ENCODE assay signal across 8 mouse cellular contexts in genomic region chr8:84184085-84185043, GRCm38 (mm10). TPM values are rescaled to one million over a fixed set of nuclear protein-coding genes. Genes with fewer than 3 reads are reported as not detected.
DNase-seq lines count a peak whose midpoint lies in the region; ATAC-seq and TF ChIP-seq lines count a peak whose summit lies in the region.

No protein-coding gene starts in this region.

- no peak for DNase-seq in heart, adult 8-10 months (ENCODE audit: low spot score)
- DNase-seq in MN1 (ENCODE audit: low spot score) = peak; percentile 44
- no peak for DNase-seq in forebrain, postnatal 0 days
- no peak for DNase-seq in B cell, adult 2 months
- DNase-seq in right cerebral cortex, postnatal 14 days = no peak

- 20% methylated on average over 21 of the region's 21 CpGs for WGBS in heart, embryonic 15.5 days
- 15% methylated on average over 21 of the region's 21 CpGs for WGBS in forebrain, postnatal 0 days

- H3K27ac ChIP-seq in heart, embryonic 15.5 days = peak overlapping the region; percentile 75
- H3K27ac ChIP-seq in forebrain, postnatal 0 days (ENCODE audit: low read depth, low read length) = peak overlapping the region; percentile 98

- H3K9me3 ChIP-seq in heart, embryonic 15.5 days (replicated peaks) = no peaks in the 10 kb centered on the region
- H3K9me3 ChIP-seq in forebrain, postnatal 0 days (ENCODE audit: low read length) = no peaks in the 10 kb centered on the region
- H3K9me3 ChIP-seq in megakaryocyte, embryonic 14.5 days = peaks cover 9% of the 10 kb centered on the region; the same call in 1 of the 2 replicates

- H3K4me2 ChIP-seq in heart, embryonic 15.5 days = peak overlapping the region; percentile 86
- peak overlapping the region; percentile 80 for H3K4me2 ChIP-seq in forebrain, postnatal 0 days (ENCODE audit: low read depth)

- peak overlapping the region; percentile 77 for H3K9ac ChIP-seq in heart, embryonic 15.5 days
- peak overlapping the region; percentile 98 for H3K9ac ChIP-seq in forebrain, postnatal 0 days

- no peaks in the 10 kb centered on the region for H3K27me3 ChIP-seq in heart, embryonic 15.5 days
- 0 out of 2 replicates have a peak, but pooled peaks cover 3% of the 10 kb centered on the region for H3K27me3 ChIP-seq in forebrain, postnatal 0 days (ENCODE audit: insufficient read depth, low read length)
- peaks cover 31% of the 10 kb centered on the region for H3K27me3 ChIP-seq in megakaryocyte, embryonic 14.5 days (replicated peaks)

- H3K36me3 ChIP-seq in heart, embryonic 15.5 days = no peaks in the 10 kb centered on the region
- H3K36me3 ChIP-seq in forebrain, postnatal 0 days (ENCODE audit: insufficient read depth) = no peaks in the 10 kb centered on the region
- peaks cover 3% of the 10 kb centered on the region for H3K36me3 ChIP-seq in megakaryocyte, embryonic 14.5 days (replicated peaks; ENCODE audit: low read length)

- no peak for ATAC-seq in heart, embryonic 15.5 days (replicated peaks; ENCODE audit: insufficient number of reproducible peaks, insufficient read depth, low FRiP score, low read depth)
- ATAC-seq in forebrain, postnatal 0 days = peak; percentile 24
- ATAC-seq in monocyte, adult 5-6 weeks (replicated peaks; ENCODE audit: insufficient number of reproducible peaks, low FRiP score, low TSS enrichment, poor library complexity, severe bottlenecking) = no peak

- no peak for TF ChIP-seq CTCF in forebrain, postnatal 0 days (IDR thresholded peaks at IDR 0.05; ENCODE audit: low read depth)

- H3K4me3 ChIP-seq in heart, embryonic 15.5 days = peak overlapping the region; percentile 63
- peak overlapping the region; percentile 78 for H3K4me3 ChIP-seq in forebrain, postnatal 0 days (ENCODE audit: low read depth, low read length)
- peak overlapping the region; percentile 92 for H3K4me3 ChIP-seq in megakaryocyte, embryonic 14.5 days (replicated peaks)

- H3K4me1 ChIP-seq in heart, embryonic 15.5 days (replicated peaks) = peaks cover 47% of the 10 kb centered on the region
- H3K4me1 ChIP-seq in forebrain, postnatal 0 days (ENCODE audit: insufficient read depth) = peaks cover 38% of the 10 kb centered on the region
- peaks cover 65% of the 10 kb centered on the region for H3K4me1 ChIP-seq in megakaryocyte, embryonic 14.5 days

RNA-seq across cellular contexts. Expression of gene Nanos3, which starts 0.7 kb away (rescaled TPM):
- 1.4 and 1.6 TPM in 2 replicates for polyA plus RNA-seq in heart, embryonic 15.5 days (2015; fragmentation: Nextera tagmentation; extraction: Ambion mirVana)
- 1 to 10 TPM in 3 of 4 experiments, under 1 TPM in 1; 0.98 to 1.7 (median 1.5) TPM for total RNA-seq in heart, adult 8-10 months (2022)
- total RNA-seq in forebrain, postnatal 0 days (2014; rRNA removed) = 1.7 and 3.2 TPM in 2 replicates
- 10.0 and 13.3 TPM in 2 replicates for polyA plus RNA-seq in forebrain, postnatal 0 days (2015; fragmentation: Nextera tagmentation; extraction: Ambion mirVana)
- polyA plus RNA-seq in megakaryocyte, embryonic 14.5 days (2012; ENCODE audit: insufficient read depth, low replicate concordance) = 0.87 TPM in 1 of 2 replicates, not detected in the other
- total RNA-seq in monocyte, adult 5-6 weeks (2017) = not detected in 3 replicates

RNA-seq across cellular contexts. Expression of gene 4930432K21Rik, which starts 36.5 kb away (rescaled TPM):
- 0.60 and 0.77 TPM in 2 replicates for polyA plus RNA-seq in heart, embryonic 15.5 days (2015; fragmentation: Nextera tagmentation; extraction: Ambion mirVana)
- 1 to 10 TPM in 1 of 4 experiments, under 1 TPM in 3; 0.17 to 1.2 (median 0.31) TPM for total RNA-seq in heart, adult 8-10 months (2022)
- total RNA-seq in forebrain, postnatal 0 days (2014; rRNA removed) = 3.5 and 6.0 TPM in 2 replicates
- polyA plus RNA-seq in forebrain, postnatal 0 days (2015; fragmentation: Nextera tagmentation; extraction: Ambion mirVana) = 2.4 and 3.3 TPM in 2 replicates
- polyA plus RNA-seq in megakaryocyte, embryonic 14.5 days (2012; ENCODE audit: insufficient read depth, low replicate concordance) = 0.72 TPM in 1 of 2 replicates, not detected in the other
- total RNA-seq in monocyte, adult 5-6 weeks (2017) = 1.8 to 2.1 TPM in 2 of 3 replicates, not detected in the other

RNA-seq across cellular contexts. Expression of gene Cc2d1a, which starts 36.6 kb away (rescaled TPM):
- 11.9 and 18.7 TPM in 2 replicates for polyA plus RNA-seq in heart, embryonic 15.5 days (2015; fragmentation: Nextera tagmentation; extraction: Ambion mirVana)
- total RNA-seq in heart, adult 8-10 months (2022) = 10 to 100 TPM; 10.9 to 14.6 (median 12.3) TPM
- total RNA-seq in forebrain, postnatal 0 days (2014; rRNA removed) = 64.2 and 70.1 TPM in 2 replicates
- polyA plus RNA-seq in forebrain, postnatal 0 days (2015; fragmentation: Nextera tagmentation; extraction: Ambion mirVana) = 36.3 and 48.4 TPM in 2 replicates
- polyA plus RNA-seq in megakaryocyte, embryonic 14.5 days (2012; ENCODE audit: insufficient read depth, low replicate concordance) = 28.0 and 32.7 TPM in 2 replicates
- total RNA-seq in monocyte, adult 5-6 weeks (2017) = 8.7 to 18.5 TPM (median 16.1 TPM) in 3 replicates

RNA-seq across cellular contexts. Expression of gene Zswim4, which starts 52.5 kb away (rescaled TPM):
- polyA plus RNA-seq in heart, embryonic 15.5 days (2015; fragmentation: Nextera tagmentation; extraction: Ambion mirVana) = 7.6 and 9.7 TPM in 2 replicates
- total RNA-seq in heart, adult 8-10 months (2022) = 1 to 10 TPM; 6.6 to 8.0 (median 7.2) TPM
- total RNA-seq in forebrain, postnatal 0 days (2014; rRNA removed) = 36.5 and 47.7 TPM in 2 replicates
- polyA plus RNA-seq in forebrain, postnatal 0 days (2015; fragmentation: Nextera tagmentation; extraction: Ambion mirVana) = 15.1 and 15.5 TPM in 2 replicates
- polyA plus RNA-seq in megakaryocyte, embryonic 14.5 days (2012; ENCODE audit: insufficient read depth, low replicate concordance) = 14.1 and 16.0 TPM in 2 replicates
- 11.8 to 12.1 TPM (median 11.9 TPM) in 3 replicates for total RNA-seq in monocyte, adult 5-6 weeks (2017)

RNA-seq across cellular contexts. Expression of gene Podnl1, which starts 58.6 kb away (rescaled TPM):
- polyA plus RNA-seq in heart, embryonic 15.5 days (2015; fragmentation: Nextera tagmentation; extraction: Ambion mirVana) = 0.04 and 0.29 TPM in 2 replicates
- under 1 TPM in 2 of 4 experiments, not detected in 2; 0.11 TPM for total RNA-seq in heart, adult 8-10 months (2022)
- total RNA-seq in forebrain, postnatal 0 days (2014; rRNA removed) = 0.08 and 0.24 TPM in 2 replicates
- polyA plus RNA-seq in forebrain, postnatal 0 days (2015; fragmentation: Nextera tagmentation; extraction: Ambion mirVana) = 0.09 and 0.23 TPM in 2 replicates
- 0.75 TPM in 1 of 2 replicates, not detected in the other for polyA plus RNA-seq in megakaryocyte, embryonic 14.5 days (2012; ENCODE audit: insufficient read depth, low replicate concordance)
- 0.11 to 0.87 TPM (median 0.57 TPM) in 3 replicates for total RNA-seq in monocyte, adult 5-6 weeks (2017)
